30 mouse cellular contexts compared by ENCODE assay signal in the genomic region with DNA sequence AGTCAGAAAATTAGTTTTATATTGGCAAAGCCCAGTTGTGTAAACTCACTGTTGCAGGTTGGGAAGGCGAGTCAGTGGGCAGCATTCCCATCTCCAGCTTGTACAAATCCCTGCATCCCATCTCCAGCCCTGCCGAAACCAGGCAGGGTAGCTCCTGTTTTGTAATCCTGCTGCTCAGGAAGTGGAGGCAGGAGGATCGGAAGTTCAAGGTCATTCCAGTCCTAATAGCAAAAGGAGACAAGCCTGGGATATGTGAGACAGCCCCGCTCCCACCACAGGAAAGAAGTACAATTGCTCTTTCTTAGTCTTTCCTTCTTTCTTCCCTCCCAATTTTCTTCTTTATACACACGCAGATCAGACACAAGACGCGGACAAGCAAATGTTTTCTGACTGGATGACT. TPM values are rescaled to one million over a fixed set of nuclear protein-coding genes. Genes with fewer than 3 reads are reported as not detected.
"Had no signal": no experiment of that assay in that cellular context is flagged by ENCODE, and none has a peak within 500 bp of the region (broad histone marks: within the 10 kb centered on the region; RNA-seq: fewer than 3 reads in every experiment).

No protein-coding gene starts in this region.

- H3K4me3 ChIP-seq: limb, embryonic 12.5 days; limb, embryonic 15.5 days; midbrain, embryonic 13.5 days; stomach, embryonic 15.5 days had no signal

- H3K36me3 ChIP-seq: limb, embryonic 12.5 days; limb, embryonic 15.5 days; midbrain, embryonic 13.5 days; stomach, embryonic 15.5 days had no signal

- DNase-seq: kidney, adult 2 months; kidney, postnatal 25 days; layer of hippocampus, postnatal 36 days; left cerebral cortex, postnatal 4 days; liver, postnatal 0 days; lung, embryonic 14.5 days; retina, postnatal 1 day; right cerebral cortex, postnatal 25 days; spleen, adult 18-20 months; thymus, adult 2 months; thymus, postnatal 14 days; thymus, postnatal 4 days had no signal

- H3K4me2 ChIP-seq: limb, embryonic 12.5 days; limb, embryonic 15.5 days; liver, embryonic 11.5 days; lung, embryonic 14.5 days; midbrain, embryonic 13.5 days; stomach, embryonic 15.5 days had no signal

- H3K9me3 ChIP-seq: limb, embryonic 12.5 days; limb, embryonic 15.5 days; midbrain, embryonic 13.5 days; stomach, embryonic 15.5 days had no signal

- H3K4me1 ChIP-seq: limb, embryonic 12.5 days; limb, embryonic 15.5 days; stomach, embryonic 15.5 days had no signal

- ATAC-seq: intestine, embryonic 16.5 days; liver, postnatal 0 days; lung, postnatal 0 days; midbrain, embryonic 13.5 days had no signal

- H3K27ac ChIP-seq: limb, embryonic 12.5 days; limb, embryonic 15.5 days; liver, embryonic 14.5 days; macrophage; midbrain, embryonic 13.5 days; stomach, embryonic 15.5 days had no signal

- H3K9ac ChIP-seq: limb, embryonic 12.5 days; limb, embryonic 15.5 days; liver, embryonic 14.5 days; liver, postnatal 0 days; lung, embryonic 14.5 days; midbrain, embryonic 13.5 days; stomach, embryonic 15.5 days had no signal

- H3K27me3 ChIP-seq: limb, embryonic 15.5 days; midbrain, embryonic 13.5 days; stomach, embryonic 15.5 days had no signal

RNA-seq across cellular contexts. Expression of gene Gm11060, which starts 8.7 kb away (rescaled TPM):
- total RNA-seq: layer of hippocampus, adult 8-10 months; layer of hippocampus, postnatal 10 days; layer of hippocampus, postnatal 36 days; left cerebral cortex, adult 8-10 months; left cerebral cortex, postnatal 14 days; left cerebral cortex, postnatal 4 days; megakaryocyte, adult 5-6 weeks; midbrain, postnatal 0 days had no signal
- polyA plus RNA-seq: intestine, embryonic 16.5 days; kidney, adult 2 months; kidney, embryonic 14.5 days; limb, embryonic 12.5 days; limb, embryonic 15.5 days; liver, embryonic 11.5 days; liver, embryonic 14.5 days; liver, postnatal 0 days; lung, embryonic 14.5 days; lung, postnatal 0 days; macrophage; midbrain, embryonic 13.5 days; midbrain, postnatal 0 days; neural tube, embryonic 11.5 days; neural tube, embryonic 14.5 days; stomach, embryonic 15.5 days; thymus, adult 2 months had no signal

RNA-seq across cellular contexts. Expression of gene Wt1, which starts 25.8 kb away (rescaled TPM):
- total RNA-seq: layer of hippocampus, adult 8-10 months; layer of hippocampus, postnatal 36 days; megakaryocyte, adult 5-6 weeks; midbrain, postnatal 0 days had no signal
- polyA plus RNA-seq: macrophage had no signal
